Mouse (Mus musculus): ENCODE measurements around the gene Senp3. TPM values are rescaled to one million over a fixed set of nuclear protein-coding genes. Genes with fewer than 3 reads are reported as not detected.
A peak's percentile ranks its signal among the peaks of the same experiment; 100 is the strongest.

The Senp3 gene
- polyA plus RNA-seq, 1 experiment from 2014 or later, result 87.9 TPM

DNA sequence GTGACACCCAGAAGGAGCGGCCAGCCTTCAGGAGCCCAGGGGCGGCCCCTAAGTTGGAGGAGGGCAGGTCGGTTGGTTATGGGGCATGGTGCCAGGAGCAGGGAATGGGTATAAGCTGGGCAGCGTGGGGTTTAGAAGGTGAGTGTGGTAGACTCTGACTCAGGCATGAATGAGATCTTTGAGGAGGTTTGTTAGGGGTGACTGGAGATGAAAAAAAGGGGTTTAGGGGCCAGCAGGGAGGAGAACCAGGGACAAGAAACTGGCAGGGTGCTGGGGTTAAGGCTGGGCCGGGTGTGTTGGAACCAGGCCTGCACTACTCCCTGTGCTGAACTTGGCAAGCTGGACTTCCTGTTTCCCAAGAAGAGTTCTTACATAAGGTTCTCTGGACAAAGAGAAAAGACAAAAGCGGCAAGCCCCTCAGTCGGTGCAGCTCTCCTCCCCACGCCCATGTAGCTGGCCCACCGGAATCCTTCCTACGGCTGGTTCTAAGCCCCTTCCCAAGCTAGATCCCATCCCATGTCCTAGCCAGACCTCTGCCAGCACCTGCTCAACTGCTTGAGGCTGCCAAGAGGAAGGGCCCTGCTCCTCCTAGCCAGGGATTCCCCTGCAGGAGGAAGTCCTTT, 3.8 kb upstream of the Senp3 start, which contains the start of gene Tnfsf13:
Gene Tnfsf13 (minus strand): TSS at position 259 of the 623 bp plus-strand sequence.
- Histone ChIP-seq H3K4me3 (no peak within 1 kb of the TSS), H3K4me1 (peaks cover 55% of the 10 kb centered on the region), H3K9ac (0 out of 2 replicates have a peak within 1 kb of the TSS, but pooled peaks have one; percentile 26), H3K9me3 (no peaks in the 10 kb centered on the region), H3K4me2 (peak within 1 kb of the TSS; percentile 6; the same call in 1 of the 2 replicates), H3K27me3 (no peaks in the 10 kb centered on the region), H3K36me3 (no peaks in the 10 kb centered on the region), H3K27ac (peak within 1 kb of the TSS; percentile 94)
- ATAC-seq (ENCODE audit: insufficient number of reproducible peaks, low FRiP score, low TSS enrichment, low read depth), result no peak
- WGBS, result 64% methylated on average over 10 of the region's 10 CpGs

DNA sequence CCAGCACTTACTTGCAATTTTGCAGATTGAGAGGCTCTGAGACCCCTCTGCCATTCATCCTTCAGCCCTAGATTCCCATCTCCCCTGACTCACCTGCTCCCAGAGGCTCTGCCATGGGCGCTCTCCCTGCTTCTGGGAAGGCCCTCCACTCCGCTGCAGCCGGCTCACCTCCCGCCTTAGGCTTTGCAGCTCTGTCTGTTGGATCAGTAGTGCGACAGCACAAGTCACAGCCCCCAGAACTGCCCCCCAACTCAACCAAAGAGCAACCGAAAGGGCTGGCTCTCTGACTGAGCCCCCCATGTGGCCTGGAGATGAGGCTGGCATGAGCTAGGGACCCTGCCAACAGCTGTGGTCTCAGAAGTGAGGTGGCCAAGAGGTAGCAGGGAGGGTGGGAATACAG, 3.1 kb upstream of the Senp3 start:
- ATAC-seq (ENCODE audit: insufficient number of reproducible peaks, low FRiP score, low TSS enrichment, low read depth), result no peak
- Histone ChIP-seq H3K27me3 (no peaks in the 10 kb centered on the region), H3K27ac (peak overlapping the region; percentile 94), H3K9ac (no peak overlapping the region), H3K4me3 (no peak overlapping the region), H3K4me1 (peaks cover 62% of the 10 kb centered on the region), H3K4me2 (no peak overlapping the region), H3K36me3 (peaks cover 6% of the 10 kb centered on the region; the same call in 1 of the 2 replicates), H3K9me3 (no peaks in the 10 kb centered on the region)
- 83% methylated on average over 6 of the region's 6 CpGs for WGBS

DNA sequence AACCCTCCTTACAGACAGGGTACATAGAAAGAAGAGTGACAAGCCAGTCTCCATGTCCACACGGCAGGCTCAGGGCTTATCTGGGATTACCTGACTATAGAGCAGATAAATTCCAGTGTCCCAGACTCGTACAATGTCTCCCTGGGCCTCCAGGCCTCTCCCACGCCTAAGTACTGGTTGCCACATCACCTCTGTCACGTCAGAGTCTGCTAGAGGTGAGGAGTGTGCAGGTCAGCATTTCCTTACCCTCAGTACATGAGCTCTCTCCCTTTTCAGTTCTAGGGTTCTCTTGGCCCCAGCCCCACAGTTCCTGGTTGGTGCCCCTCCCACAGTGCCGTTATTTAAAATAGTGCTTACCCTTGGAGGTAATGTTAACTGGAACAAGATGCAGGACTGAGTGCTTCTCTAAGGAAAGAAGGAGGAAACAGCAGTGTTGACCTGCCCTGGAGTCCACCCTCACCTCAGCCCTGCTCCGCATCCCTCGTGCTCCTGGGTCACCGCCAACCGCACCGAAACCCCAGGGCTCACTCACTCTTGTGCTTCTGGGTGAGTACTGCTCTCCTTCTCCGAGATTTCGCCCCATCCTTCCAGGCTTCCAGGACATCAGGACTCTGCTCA, 2.4 kb upstream of the Senp3 start:
- H3K9ac ChIP-seq, result no peak overlapping the region
- 81% methylated on average over 12 of the region's 12 CpGs for WGBS
- no peaks in the 10 kb centered on the region for H3K9me3 ChIP-seq
- no peak overlapping the region for H3K4me2 ChIP-seq
- H3K27ac ChIP-seq, result peak overlapping the region; percentile 94
- no peak for ATAC-seq (ENCODE audit: insufficient number of reproducible peaks, low FRiP score, low TSS enrichment, low read depth)
- no peak overlapping the region for H3K4me3 ChIP-seq
- H3K27me3 ChIP-seq, result no peaks in the 10 kb centered on the region
- peaks cover 68% of the 10 kb centered on the region for H3K4me1 ChIP-seq
- H3K36me3 ChIP-seq, result peaks cover 11% of the 10 kb centered on the region

DNA sequence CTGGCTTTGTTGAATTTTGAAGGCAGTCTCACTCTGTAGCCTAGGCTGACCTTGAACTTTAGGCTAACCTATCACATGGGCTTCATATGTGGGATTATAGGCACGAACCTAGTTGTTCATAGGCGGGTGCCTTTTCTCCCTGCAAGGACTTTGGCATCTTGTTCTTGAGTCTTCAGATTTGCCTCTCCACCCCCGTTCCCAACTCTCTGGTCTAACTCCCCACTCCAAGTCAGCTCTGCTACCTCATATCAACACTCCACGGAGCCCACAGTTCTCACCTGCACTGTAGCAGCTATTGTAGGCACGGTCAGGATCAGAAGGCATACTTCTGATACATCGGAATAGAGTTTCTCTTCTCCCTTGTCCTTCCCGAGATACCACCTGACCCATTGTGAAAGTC, 1.7 kb upstream of the Senp3 start:
- Histone ChIP-seq H3K4me2 (0 out of 2 replicates have a peak overlapping the region, but pooled peaks have one; percentile 69), H3K4me1 (peaks cover 72% of the 10 kb centered on the region)

DNA sequence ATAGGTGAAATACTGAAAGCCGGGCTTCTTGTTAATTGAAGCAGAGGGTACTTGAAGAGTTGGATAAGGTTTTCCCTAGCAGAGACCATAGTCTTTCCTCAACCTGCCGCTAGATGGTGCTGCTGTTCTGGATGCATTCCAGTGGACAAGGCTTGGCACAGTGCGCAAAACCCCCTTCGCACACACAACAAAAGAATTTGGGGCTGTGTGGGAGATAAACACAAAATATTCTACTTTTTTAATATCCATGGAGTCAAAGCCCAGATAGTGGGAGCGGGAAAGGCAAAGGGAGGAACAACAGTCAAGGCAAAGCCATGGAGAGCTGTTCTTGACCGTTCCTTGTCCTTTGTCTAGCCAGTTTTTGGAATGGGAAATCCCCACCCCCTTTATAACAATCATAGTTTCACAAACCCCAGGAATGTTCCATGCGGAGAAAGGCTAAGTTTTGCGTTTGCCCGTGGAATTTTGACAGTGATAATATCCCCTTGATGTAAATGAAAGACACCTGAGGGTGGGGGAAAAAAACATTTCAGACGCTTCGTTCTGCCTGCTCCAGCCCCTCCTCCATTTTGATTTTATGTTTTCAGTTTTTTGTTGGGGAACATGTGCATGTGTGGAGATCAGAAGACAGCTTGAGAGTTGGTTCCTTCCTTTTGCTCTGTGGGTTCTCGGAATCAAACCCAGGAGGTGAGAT, 1.1 kb upstream of the Senp3 start:
- Histone ChIP-seq H3K4me3 (peak overlapping the region; percentile 79), H3K4me2 (peak overlapping the region; percentile 69), H3K27ac (peak overlapping the region; percentile 94), H3K4me1 (peaks cover 72% of the 10 kb centered on the region), H3K9ac (0 out of 2 replicates have a peak overlapping the region, but pooled peaks have one; percentile 4), H3K27me3 (no peaks in the 10 kb centered on the region), H3K36me3 (peaks cover 21% of the 10 kb centered on the region), H3K9me3 (no peaks in the 10 kb centered on the region)
- ATAC-seq (ENCODE audit: insufficient number of reproducible peaks, low FRiP score, low TSS enrichment, low read depth), result no peak
- WGBS, result 8% methylated on average over 12 of the region's 12 CpGs

More for the DNA sequence above, 1.7 kb upstream of the Senp3 start:
- ATAC-seq (ENCODE audit: insufficient number of reproducible peaks, low FRiP score, low TSS enrichment, low read depth), result no peak
- H3K9me3 ChIP-seq, result no peaks in the 10 kb centered on the region
- WGBS, result 71% methylated on average over 7 of the region's 7 CpGs
- H3K4me3 ChIP-seq, result no peak overlapping the region
- no peaks in the 10 kb centered on the region for H3K27me3 ChIP-seq
- peak overlapping the region; percentile 94 for H3K27ac ChIP-seq
- peaks cover 15% of the 10 kb centered on the region for H3K36me3 ChIP-seq
- H3K9ac ChIP-seq, result no peak overlapping the region

DNA sequence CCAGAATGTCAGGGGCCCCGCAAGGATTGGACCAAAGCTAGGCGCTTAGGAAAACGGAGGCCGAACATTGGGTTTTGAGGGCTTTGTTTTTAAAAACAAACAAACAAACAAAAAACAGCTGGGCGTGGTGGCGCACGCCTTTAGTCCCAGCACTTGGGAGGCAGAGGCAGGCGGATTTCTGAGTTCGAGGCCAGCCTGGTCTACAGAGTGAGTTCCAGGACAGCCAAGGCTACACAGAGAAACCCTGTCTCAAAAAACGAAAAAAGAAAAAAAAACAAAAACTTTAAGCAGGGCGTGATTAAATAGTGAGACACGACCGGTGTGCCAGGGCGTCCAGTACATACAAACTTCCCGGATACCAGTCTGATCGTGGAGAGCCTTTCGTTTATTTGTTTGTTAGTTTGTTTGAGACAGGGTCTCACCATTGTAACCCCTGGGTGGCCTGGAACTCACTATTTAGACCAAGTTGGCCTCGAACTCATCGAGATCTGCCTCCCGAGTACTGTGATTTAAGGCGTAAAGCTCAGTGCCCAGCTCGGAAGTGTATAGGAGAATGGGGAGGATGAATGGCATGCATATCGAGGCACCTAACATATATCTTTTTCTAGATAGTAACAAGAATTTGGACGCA, 440 bp upstream of the Senp3 start:
- H3K27ac ChIP-seq, result peak overlapping the region; percentile 94
- 22% methylated on average over 24 of the region's 24 CpGs for WGBS
- peaks cover 72% of the 10 kb centered on the region for H3K4me1 ChIP-seq
- peak overlapping the region; percentile 85; the same call in 1 of the 2 replicates for H3K9ac ChIP-seq
- H3K4me2 ChIP-seq, result peak overlapping the region; percentile 69
- peaks cover 28% of the 10 kb centered on the region for H3K36me3 ChIP-seq
- H3K9me3 ChIP-seq, result no peaks in the 10 kb centered on the region
- H3K4me3 ChIP-seq, result peak overlapping the region; percentile 79
- no peaks in the 10 kb centered on the region for H3K27me3 ChIP-seq
- ATAC-seq (ENCODE audit: insufficient number of reproducible peaks, low FRiP score, low TSS enrichment, low read depth), result no peak

DNA sequence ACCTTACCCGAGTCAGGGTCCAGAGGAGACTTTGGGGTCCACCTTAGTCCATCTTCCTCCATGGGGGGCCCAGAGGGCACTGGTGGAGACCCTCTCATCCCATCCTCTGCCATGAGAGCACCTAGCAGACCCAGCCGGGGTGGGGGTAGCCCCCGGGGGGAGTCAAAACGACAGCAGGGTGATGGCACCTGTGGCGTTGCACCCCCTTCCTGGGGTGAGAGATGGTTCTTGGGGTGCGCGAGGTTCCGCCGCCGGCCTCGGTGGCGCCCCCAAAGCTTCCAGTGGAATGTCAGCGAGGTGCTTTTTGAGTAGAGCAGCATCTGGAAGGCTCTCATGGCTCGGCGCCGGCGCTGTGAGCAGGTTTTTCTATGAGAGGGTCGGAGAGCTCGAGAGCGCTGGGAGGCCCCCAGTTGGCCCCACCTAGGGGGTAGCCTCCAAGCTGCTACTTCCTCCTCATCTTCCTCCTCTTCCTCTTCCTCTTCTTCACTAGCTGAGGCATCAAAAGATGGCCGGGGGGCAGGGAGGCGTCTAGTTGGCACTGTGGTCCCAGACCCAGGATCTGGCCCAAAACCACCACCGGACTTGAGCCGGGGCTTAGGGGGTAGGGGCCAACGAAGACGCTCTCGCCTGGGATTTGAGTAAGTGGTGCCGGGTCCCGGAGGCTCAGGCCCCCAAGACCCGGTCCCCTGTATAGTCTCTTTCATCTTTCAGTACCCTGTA, 1.6 kb downstream of the Senp3 start:
- no peak overlapping the region for H3K9ac ChIP-seq
- H3K27me3 ChIP-seq, result no peaks in the 10 kb centered on the region
- H3K27ac ChIP-seq, result no peak overlapping the region
- no peaks in the 10 kb centered on the region for H3K9me3 ChIP-seq
- peak overlapping the region; percentile 79 for H3K4me3 ChIP-seq
- no peak for ATAC-seq (ENCODE audit: insufficient number of reproducible peaks, low FRiP score, low TSS enrichment, low read depth)
- 88% methylated on average over 30 of the region's 30 CpGs for WGBS
- H3K4me1 ChIP-seq, result peaks cover 53% of the 10 kb centered on the region
- peak overlapping the region; percentile 69 for H3K4me2 ChIP-seq
- H3K36me3 ChIP-seq, result peaks cover 48% of the 10 kb centered on the region

DNA sequence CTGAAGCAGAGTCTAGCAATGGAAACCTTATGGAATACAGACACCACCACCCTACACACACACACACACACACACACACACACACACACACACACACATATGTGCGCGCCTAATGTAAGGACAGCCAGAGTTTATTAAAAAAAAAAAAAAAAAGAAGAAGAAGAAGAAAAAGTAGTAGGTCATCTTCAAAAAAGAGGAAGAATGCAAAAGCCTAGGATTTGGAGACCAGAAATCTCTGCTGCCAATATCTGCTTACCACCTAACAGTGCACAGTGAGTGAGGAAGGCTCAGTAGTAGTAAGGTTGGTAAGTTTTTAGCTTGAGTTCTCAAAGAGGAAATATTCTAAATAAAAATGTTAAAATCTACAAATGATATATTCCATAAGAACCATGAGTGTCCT, 2.7 kb downstream of the Senp3 start:
- H3K27ac ChIP-seq, result no peak overlapping the region
- H3K4me3 ChIP-seq, result no peak overlapping the region
- WGBS, result no CpG with 5 or more reads among the region's 2 CpGs
- ATAC-seq (ENCODE audit: insufficient number of reproducible peaks, low FRiP score, low TSS enrichment, low read depth), result no peak
- H3K4me2 ChIP-seq, result no peak overlapping the region
- H3K9ac ChIP-seq, result no peak overlapping the region
- H3K36me3 ChIP-seq, result peaks cover 59% of the 10 kb centered on the region
- no peaks in the 10 kb centered on the region for H3K9me3 ChIP-seq
- no peaks in the 10 kb centered on the region for H3K27me3 ChIP-seq
- peaks cover 42% of the 10 kb centered on the region for H3K4me1 ChIP-seq

DNA sequence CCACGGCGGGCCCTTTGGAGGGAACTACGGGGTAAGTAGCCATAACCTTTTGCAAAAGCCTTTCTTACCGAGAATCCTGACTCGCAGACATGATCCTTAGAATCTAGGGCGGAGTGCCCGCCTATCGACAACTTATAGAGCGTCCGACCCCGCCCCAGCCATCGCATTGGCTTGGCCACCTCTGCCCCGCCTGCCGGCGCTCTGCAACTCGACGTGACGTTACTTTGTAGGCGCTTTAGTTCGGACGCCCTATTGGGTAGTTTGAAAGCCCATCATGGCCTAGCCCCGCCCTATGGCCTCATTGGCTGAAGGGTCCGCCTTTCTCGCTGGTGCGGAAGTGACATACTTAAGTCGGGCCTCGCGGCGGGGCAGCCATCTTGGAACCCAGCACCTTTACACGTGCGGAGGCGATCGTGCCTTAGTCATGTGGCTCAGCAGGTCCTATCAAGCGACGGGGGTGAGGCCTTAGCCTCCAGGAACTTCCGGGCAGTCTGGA, 9.6 kb downstream of the Senp3 start, which contains the start of gene Eif4a1:
Gene Eif4a1 (minus strand): TSS at position 213 of the 496 bp plus-strand sequence.
- H3K36me3 ChIP-seq, result peaks cover 76% of the 10 kb centered on the region
- peak within 1 kb of the TSS; percentile 96 for H3K4me3 ChIP-seq
- peaks cover 27% of the 10 kb centered on the region for H3K4me1 ChIP-seq
- H3K9ac ChIP-seq, result peak within 1 kb of the TSS; percentile 95
- H3K4me2 ChIP-seq, result peak within 1 kb of the TSS; percentile 82
- H3K9me3 ChIP-seq, result no peaks in the 10 kb centered on the region
- no peaks in the 10 kb centered on the region for H3K27me3 ChIP-seq
- peak within 1 kb of the TSS; percentile 98 for H3K27ac ChIP-seq
- ATAC-seq (ENCODE audit: insufficient number of reproducible peaks, low FRiP score, low TSS enrichment, low read depth), result peak; percentile 98
- under 1% methylated on average over 36 of the region's 36 CpGs for WGBS

DNA sequence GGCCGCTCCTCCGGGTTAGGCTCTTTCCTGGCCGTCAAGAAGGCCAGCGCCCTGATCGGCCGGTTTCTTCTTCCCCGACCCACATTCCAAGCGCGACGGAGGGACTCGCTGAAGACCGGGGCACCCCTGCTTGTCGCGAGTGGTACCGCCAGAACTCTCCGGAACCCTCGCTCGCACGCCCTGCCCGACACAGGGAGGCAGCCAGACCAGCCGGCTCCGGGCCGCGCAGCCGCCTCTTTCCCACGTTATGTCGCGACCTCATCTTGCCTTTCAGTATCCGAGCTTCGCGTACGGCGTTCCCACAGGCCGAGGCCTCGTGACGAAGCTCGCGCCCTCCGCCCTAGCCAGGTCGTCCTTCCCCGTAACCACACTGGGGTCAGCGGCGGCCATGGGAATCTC, 10.2 kb downstream of the Senp3 start:
- Histone ChIP-seq H3K9ac (peak overlapping the region; percentile 95), H3K4me2 (peak overlapping the region; percentile 82), H3K4me3 (peak overlapping the region; percentile 96), H3K27me3 (no peaks in the 10 kb centered on the region), H3K27ac (peak overlapping the region; percentile 98), H3K9me3 (no peaks in the 10 kb centered on the region), H3K4me1 (peaks cover 27% of the 10 kb centered on the region), H3K36me3 (peaks cover 73% of the 10 kb centered on the region)
- WGBS, result 0% methylated on average over 43 of the region's 43 CpGs
- no peak for ATAC-seq (ENCODE audit: insufficient number of reproducible peaks, low FRiP score, low TSS enrichment, low read depth)
